Mouse (Mus musculus) left cerebral cortex, postnatal 25 days (tissue): ENCODE data around the gene Ermn. TPM values are rescaled to one million over a fixed set of nuclear protein-coding genes. Genes with fewer than 3 reads are reported as not detected.

Experiments
- DNase-seq, 2 experiments: peaks; one replicate each; pipeline ENCODE4 v3.0.0; 2022; ENCODE audit warnings: low spot score in 2 of 2, mixed read lengths in 1 of 2
- intact Hi-C: fragments of 180-260 bp; cut with DNase I; formaldehyde crosslinking; loops from one replicate; pipeline ENCODE4 v1.15.1; 2025
- total RNA-seq, 2 experiments: library from RNA; stranded (reverse); gene quantifications; 2 replicates each; pipeline ENCODE4 v1.2.3; 2021

Ermn gene
- 10 to 100 TPM; 14.9 to 17.6 TPM for total RNA-seq

GRCm38 (mm10) chr2:58052821-58053581 is at the start of gene Ermn:
TSS of gene Ermn (minus strand) at chr2:58052864.
- intact Hi-C loops, result loop anchor here (5.0 kb wide), 1 partner anchor 614 kb away; no protein-coding TSS in a partner anchor

GRCm38 (mm10) chr2:58094818-58095217 is 42.2 kb upstream of the Ermn start:
- no peak for DNase-seq
- intact Hi-C loops, result no loop called here

More at GRCm38 (mm10) chr2:58052821-58053581, at the start of gene Ermn:
- no peak for DNase-seq

- intact Hi-C loops, result no loop called here
- no peak for DNase-seq
Measured at GRCm38 (mm10) chr2:58086420-58086819, 33.8 kb upstream of the Ermn start.

DNA sequence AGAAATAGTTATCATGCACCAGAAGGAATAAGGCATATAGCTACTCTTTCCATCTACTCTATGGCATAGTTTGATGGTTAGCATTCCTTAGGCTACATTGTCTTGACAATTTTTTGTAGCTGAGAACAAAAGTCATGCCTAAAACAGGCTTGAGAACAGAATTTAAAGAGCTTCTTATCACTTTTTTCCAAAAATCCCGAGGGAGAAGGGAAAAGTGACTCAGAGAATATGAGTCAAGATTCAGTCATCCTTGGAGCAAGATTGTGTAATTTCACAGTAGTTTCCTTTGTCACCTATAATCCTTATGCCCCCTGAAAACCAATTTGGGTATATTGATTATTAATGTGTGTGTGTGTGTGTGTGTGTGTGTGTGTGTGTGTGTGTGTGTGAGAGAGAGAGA is 27.2 kb upstream of the Ermn start:
- intact Hi-C loops, result no loop called here
- DNase-seq, result peak in 1 of 2 experiments; percentile 59

DNA sequence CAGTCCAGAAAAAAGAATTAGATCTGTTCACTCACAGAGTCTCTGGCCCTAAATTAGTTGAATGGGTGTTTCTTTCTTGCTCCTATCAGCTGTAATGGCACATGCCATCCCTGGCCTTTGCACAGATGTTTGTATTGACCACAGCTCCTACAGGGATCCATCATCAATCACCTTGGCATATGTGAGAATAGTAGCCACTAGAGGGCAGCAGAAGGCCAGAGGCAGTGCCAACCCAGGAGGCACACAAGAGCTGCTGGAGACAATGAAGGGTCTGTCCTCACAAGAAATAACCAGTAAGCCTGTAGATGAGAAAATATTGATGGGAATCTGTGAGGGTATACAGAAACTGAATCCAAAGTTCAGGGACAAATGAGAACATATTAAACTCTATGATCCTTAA is 2.7 kb upstream of the Ermn start:
- peak; percentile 60 to 78 for DNase-seq
- intact Hi-C loops, result loop anchor here (5.0 kb wide), 2 partner anchors 122 to 402 kb away; no protein-coding TSS in a partner anchor

- DNase-seq, result peak; percentile 55 to 76
- intact Hi-C loops, result no loop called here
Measured at GRCm38 (mm10) chr2:58041867-58042266, 10.8 kb downstream of the Ermn start.

DNA sequence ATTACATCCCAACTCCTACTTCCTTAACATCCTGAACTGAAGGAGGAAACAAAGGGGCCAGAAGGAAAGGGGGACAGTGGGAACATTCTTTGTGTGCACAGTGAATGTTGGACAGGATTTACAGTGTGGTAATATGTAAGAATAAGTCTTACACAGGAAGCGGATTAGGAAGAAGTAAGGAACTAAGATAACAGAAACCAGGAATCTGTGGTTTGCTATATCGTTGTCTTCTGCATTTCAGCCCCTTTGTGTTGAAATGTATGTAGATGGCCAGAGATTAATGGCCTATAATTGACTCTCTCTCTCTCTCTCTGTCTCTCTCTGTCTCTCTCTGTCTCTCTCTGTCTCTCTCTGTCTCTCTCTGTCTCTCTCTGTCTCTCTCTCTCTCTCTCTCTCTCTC is 15.7 kb downstream of the Ermn start:
- DNase-seq, result no peak
- intact Hi-C loops, result no loop called here

GRCm38 (mm10) chr2:58035635-58036034 is 17.0 kb downstream of the Ermn start:
- DNase-seq, result no peak
- intact Hi-C loops, result no loop called here

- intact Hi-C loops, result no loop called here
Measured at GRCm38 (mm10) chr2:58031431-58031830, 21.2 kb downstream of the Ermn start.

GRCm38 (mm10) chr2:58029404-58029803 is 23.3 kb downstream of the Ermn start:
- peak in 1 of 2 experiments; percentile 65 for DNase-seq
- intact Hi-C loops, result loop anchor here (2.0 kb wide), 2 partner anchors 429 to 639 kb away; no protein-coding TSS in a partner anchor

More at GRCm38 (mm10) chr2:58031431-58031830, 21.2 kb downstream of the Ermn start:
- DNase-seq, result peak in 1 of 2 experiments; percentile 13

DNA sequence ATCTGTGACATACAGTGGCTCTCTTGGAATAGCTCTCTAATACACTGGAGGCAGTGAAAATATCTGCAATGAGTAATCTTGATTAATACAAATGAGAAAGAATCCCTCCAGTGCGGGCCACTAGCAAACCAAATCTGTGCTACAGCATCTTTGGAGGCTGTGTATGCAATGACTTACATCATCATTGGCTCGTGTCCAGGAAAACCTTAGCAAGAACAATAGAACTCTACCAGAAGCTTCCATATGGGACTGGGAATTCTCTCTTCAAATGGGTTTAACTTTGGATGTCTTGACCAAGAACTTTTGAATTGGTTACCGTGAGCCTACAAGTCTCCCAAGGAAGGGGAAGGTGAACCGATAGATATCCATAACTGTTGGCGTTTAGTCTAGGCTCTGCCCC is 25.9 kb downstream of the Ermn start:
- no peak for DNase-seq
- intact Hi-C loops, result no loop called here

DNA sequence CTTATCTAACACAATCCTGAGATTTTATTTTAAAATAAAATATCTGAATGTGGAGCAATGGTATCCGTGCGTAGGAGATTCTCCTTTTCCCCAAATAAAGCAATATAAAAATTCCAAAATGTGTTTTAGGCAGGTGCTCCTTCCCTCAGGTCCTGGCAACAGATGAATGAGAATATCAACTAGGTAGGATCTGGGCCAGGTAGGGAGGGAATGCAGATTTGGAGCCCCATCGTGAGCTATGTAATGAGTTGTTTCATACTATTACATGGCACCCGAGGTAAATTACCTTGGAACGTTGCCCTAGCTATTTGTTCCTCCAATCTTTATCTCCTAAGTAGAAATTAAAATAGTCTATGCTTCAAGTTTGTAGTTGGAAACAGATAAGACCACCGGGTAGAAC is 29.1 kb downstream of the Ermn start:
- peak in 1 of 2 experiments; percentile 21 for DNase-seq
- intact Hi-C loops, result no loop called here

DNA sequence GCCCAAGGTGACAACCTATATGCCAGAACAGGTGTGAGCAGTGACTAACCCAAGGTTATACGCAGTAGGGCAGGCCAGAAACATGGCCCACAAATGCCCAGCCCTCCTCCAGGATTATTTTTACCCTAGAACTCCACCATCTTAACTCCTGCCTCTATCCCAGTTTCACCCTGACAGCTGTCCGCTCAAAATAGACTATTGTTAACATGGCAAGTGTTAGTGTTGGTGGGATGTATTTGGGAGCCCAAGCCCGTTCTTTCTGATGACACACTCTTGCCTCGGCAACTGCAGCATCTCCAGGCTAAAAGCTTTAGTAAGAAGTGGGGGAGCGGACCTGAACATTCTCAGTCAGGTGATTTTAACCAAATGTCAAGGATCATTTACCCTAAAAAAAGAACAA is 45.6 kb downstream of the Ermn start:
- intact Hi-C loops, result no loop called here
- peak in 1 of 2 experiments; percentile 55 for DNase-seq

DNA sequence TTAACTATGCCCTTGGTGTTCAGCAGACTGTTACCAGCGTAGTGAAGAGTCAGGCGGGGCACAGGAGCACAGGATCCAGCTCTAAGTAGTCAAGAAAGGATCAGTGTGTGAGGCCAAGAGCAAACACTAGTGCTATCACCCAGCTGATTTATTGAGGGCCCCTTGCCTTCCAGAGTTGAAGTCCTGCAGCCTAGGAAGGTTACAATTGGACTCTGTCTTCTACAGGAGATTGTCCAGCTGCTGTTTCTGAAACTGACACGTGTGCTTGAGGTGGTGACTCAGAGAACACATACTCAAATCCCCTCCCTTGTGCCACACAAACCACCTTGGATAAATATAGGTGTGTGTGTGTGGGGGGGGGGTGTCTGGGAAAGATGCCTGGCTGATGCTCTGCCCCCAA is 51.2 kb downstream of the Ermn start:
- intact Hi-C loops, result no loop called here

GRCm38 (mm10) chr2:57997752-57998430 is 54.8 kb downstream of the Ermn start, which contains the start of gene Galnt5:
TSS of gene Galnt5 (plus strand) at chr2:57997884.
- intact Hi-C loops, result no loop called here
- DNase-seq, result no peak

More for the DNA sequence above, 51.2 kb downstream of the Ermn start:
- no peak for DNase-seq

Other genes with a start within 250 kb of the Ermn start
- gene Galnt5, start 55.0 kb downstream of the Ermn start, total RNA-seq, result not detected
- under 1 TPM in 1 of 2 experiments, not detected in 1; 0.07 TPM for gene Cytip, start 142.7 kb upstream of the Ermn start, total RNA-seq